Mouse (Mus musculus) stomach, embryonic 14.5 days (tissue): ENCODE measurements around the gene Cib4. TPM values are rescaled to one million over a fixed set of nuclear protein-coding genes. Genes with fewer than 3 reads are reported as not detected.

Experiments
- ATAC-seq: fragments of 200-750 bp; cut with Nextera tagmentation; 2 replicates; pipeline ENCODE4 v1.8.0; 2017; ENCODE audit warnings: low read depth, moderate TSS enrichment; ENCODE audit not compliant: insufficient number of reproducible peaks, insufficient read depth, low FRiP score
- H3K27ac ChIP-seq: fragments of 300-500 bp; sonication (generic); 2 replicates; pipeline ENCODE4 v1.5.1; 2014; ENCODE audit warnings: mild to moderate bottlenecking, low read length, moderate library complexity, mixed read lengths
- H3K27me3 ChIP-seq: fragments of 300-500 bp; sonication (generic); 2 replicates; pipeline ENCODE4 v1.6.1; 2014; ENCODE audit warnings: low read length, control low read depth, mixed read lengths; ENCODE audit not compliant: control insufficient read depth, insufficient read depth
- H3K36me3 ChIP-seq: fragments of 300-500 bp; sonication (generic); 2 replicates; pipeline ENCODE4 v1.6.1; 2014; ENCODE audit warnings: mild to moderate bottlenecking, control low read depth, low read length, moderate library complexity, mixed read lengths; ENCODE audit not compliant: control insufficient read depth, insufficient read depth
- H3K4me1 ChIP-seq: fragments of 300-500 bp; sonication (generic); 2 replicates; pipeline ENCODE4 v1.6.1; 2014; ENCODE audit warnings: low read length, control low read depth, mixed read lengths; ENCODE audit not compliant: control insufficient read depth, insufficient read depth
- H3K4me2 ChIP-seq: fragments of 300-500 bp; sonication (generic); replicated peaks from 2 replicates; pipeline ENCODE4 v1.6.1; 2014; ENCODE audit warnings: low read depth, low read length, control low read depth
- H3K4me3 ChIP-seq: fragments of 300-500 bp; sonication (generic); 2 replicates; pipeline ENCODE4 v1.5.1; 2014; ENCODE audit warnings: low read depth, low read length, control low read depth
- H3K9ac ChIP-seq: fragments of 300-500 bp; sonication (generic); replicated peaks from 2 replicates; pipeline ENCODE4 v1.6.1; 2014; ENCODE audit warnings: low read depth, mild to moderate bottlenecking, control low read depth, low read length, moderate library complexity, mixed read lengths
- H3K9me3 ChIP-seq: fragments of 300-500 bp; sonication (generic); 2 replicates; pipeline ENCODE4 v1.6.1; 2016; ENCODE audit warnings: low read depth, low read length, control low read depth; ENCODE audit not compliant: control insufficient read depth
- WGBS: fragments of 180-500 bp; shearing (Covaris S2); extraction: QIAGEN DNeasy Blood & Tissue Kit; methylation state at CpG from one replicate; pipeline ENCODE4 v1.1.7; 2014; 5-methylcytosine and 5-hydroxymethylcytosine counted together
- polyA plus RNA-seq: library from polyadenylated mRNA; unstranded; fragments of >200 nt; fragmentation: Nextera tagmentation; extraction: Ambion mirVana; gene quantifications from 2 replicates; pipeline ENCODE4 v1.2.1, GENCODE M21; 2014

The Cib4 gene
- polyA plus RNA-seq, 1 experiment from 2014 or later = not detected

GRCm38 (mm10) chr5:30536051-30536570, 9.5 kb downstream of the Cib4 start:
- no peaks in the 10 kb centered on the region for H3K27me3 ChIP-seq
- no peak overlapping the region for H3K9ac ChIP-seq
- H3K36me3 ChIP-seq = no peaks in the 10 kb centered on the region
- H3K9me3 ChIP-seq = no peaks in the 10 kb centered on the region
- H3K4me3 ChIP-seq = no peak overlapping the region
- WGBS = 46% methylated on average over 7 of the region's 7 CpGs
- H3K4me1 ChIP-seq = no peaks in the 10 kb centered on the region
- no peak for ATAC-seq
- H3K4me2 ChIP-seq = no peak overlapping the region
- H3K27ac ChIP-seq = no peak overlapping the region

DNA sequence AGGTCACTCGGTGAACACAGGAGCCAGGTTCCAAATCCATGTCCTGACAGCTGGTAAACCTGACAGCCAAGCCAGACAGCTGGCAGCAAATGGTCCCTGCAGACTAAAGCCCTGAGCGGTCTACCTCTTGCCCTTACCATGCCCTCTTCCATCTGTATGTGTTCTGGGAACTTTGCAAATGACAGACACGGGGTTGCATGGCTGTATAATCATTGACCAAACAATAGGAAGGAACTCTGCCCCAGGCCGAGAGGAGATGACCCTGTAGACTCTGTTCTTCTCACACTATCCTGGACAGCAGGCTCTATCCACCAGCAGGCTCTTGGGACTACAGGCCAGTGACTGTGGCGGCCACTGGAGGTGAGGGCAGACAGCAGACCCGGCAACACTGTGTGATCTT, 11.0 kb downstream of the Cib4 start:
- ATAC-seq = no peak
- H3K9me3 ChIP-seq = no peaks in the 10 kb centered on the region
- WGBS = 74% methylated on average over 6 of the region's 6 CpGs

GRCm38 (mm10) chr5:30528906-30529305, 16.7 kb downstream of the Cib4 start:
- whole genome bisulfite sequencing = 37% methylated on average over 4 of the region's 4 CpGs
- Histone ChIP-seq H3K4me1 (peaks cover 14% of the 10 kb centered on the region; the same call in 1 of the 2 replicates), H3K27ac (no peak overlapping the region), H3K9me3 (no peaks in the 10 kb centered on the region), H3K4me3 (no peak overlapping the region), H3K4me2 (no peak overlapping the region), H3K27me3 (no peaks in the 10 kb centered on the region), H3K9ac (no peak overlapping the region), H3K36me3 (no peaks in the 10 kb centered on the region)
- ATAC-seq = no peak

More for the DNA sequence above, 11.0 kb downstream of the Cib4 start:
- Histone ChIP-seq H3K27me3 (no peaks in the 10 kb centered on the region), H3K4me1 (no peaks in the 10 kb centered on the region), H3K36me3 (no peaks in the 10 kb centered on the region), H3K9ac (no peak overlapping the region), H3K4me3 (no peak overlapping the region), H3K4me2 (no peak overlapping the region), H3K27ac (no peak overlapping the region)

GRCm38 (mm10) chr5:30527129-30527528, 18.5 kb downstream of the Cib4 start:
- peaks cover 14% of the 10 kb centered on the region; the same call in 1 of the 2 replicates for H3K4me1 ChIP-seq
- no peaks in the 10 kb centered on the region for H3K27me3 ChIP-seq
- no peaks in the 10 kb centered on the region for H3K36me3 ChIP-seq
- no peak overlapping the region for H3K4me3 ChIP-seq
- no peak overlapping the region for H3K9ac ChIP-seq
- H3K27ac ChIP-seq = peak overlapping the region; percentile 89
- H3K4me2 ChIP-seq = no peak overlapping the region
- WGBS = 73% methylated on average over 5 of the region's 5 CpGs
- H3K9me3 ChIP-seq = no peaks in the 10 kb centered on the region
- no peak for ATAC-seq

- peaks cover 14% of the 10 kb centered on the region; the same call in 1 of the 2 replicates for H3K4me1 ChIP-seq
- no peaks in the 10 kb centered on the region for H3K9me3 ChIP-seq
- H3K4me3 ChIP-seq = no peak overlapping the region
- 17% methylated on average over 12 of the region's 12 CpGs for WGBS
- no peak overlapping the region for H3K9ac ChIP-seq
- peak overlapping the region; percentile 89 for H3K27ac ChIP-seq
- ATAC-seq = peak; percentile 87
- no peaks in the 10 kb centered on the region for H3K36me3 ChIP-seq
- no peak overlapping the region for H3K4me2 ChIP-seq
- no peaks in the 10 kb centered on the region for H3K27me3 ChIP-seq
These were observed 19.5 kb downstream of the Cib4 start for GRCm38 (mm10) chr5:30525920-30526836.

DNA sequence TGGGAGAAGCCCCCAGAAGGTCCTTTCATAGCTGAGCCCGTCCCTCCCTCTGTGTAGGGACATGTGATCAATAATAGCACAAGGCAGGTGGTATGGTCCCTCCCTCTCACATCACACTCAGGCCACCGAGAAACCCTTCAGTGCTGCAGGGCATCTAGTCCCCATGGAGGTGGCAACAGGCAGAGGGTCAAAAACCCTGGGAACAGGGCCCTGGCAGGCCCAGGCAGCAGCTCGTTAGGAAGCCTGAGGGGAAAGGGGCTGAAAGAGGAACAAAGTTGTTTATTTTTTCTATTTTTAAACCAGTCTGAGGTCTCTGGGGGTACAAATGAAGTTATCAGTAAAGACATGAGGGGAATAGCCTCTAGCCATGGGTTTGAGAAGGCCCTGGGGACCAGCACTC, 21.4 kb downstream of the Cib4 start:
- Histone ChIP-seq H3K27ac (no peak overlapping the region), H3K4me3 (no peak overlapping the region), H3K27me3 (no peaks in the 10 kb centered on the region), H3K4me2 (no peak overlapping the region), H3K9me3 (no peaks in the 10 kb centered on the region), H3K9ac (no peak overlapping the region), H3K4me1 (peaks cover 24% of the 10 kb centered on the region), H3K36me3 (no peaks in the 10 kb centered on the region)
- ATAC-seq = no peak
- WGBS = 46% methylated on average over 3 of the region's 3 CpGs

- ATAC-seq = no peak
- Histone ChIP-seq H3K9ac (no peak overlapping the region), H3K9me3 (no peaks in the 10 kb centered on the region), H3K36me3 (no peaks in the 10 kb centered on the region), H3K27ac (no peak overlapping the region), H3K4me2 (no peak overlapping the region), H3K27me3 (no peaks in the 10 kb centered on the region), H3K4me3 (no peak overlapping the region), H3K4me1 (peaks cover 32% of the 10 kb centered on the region)
- 86% methylated on average over 3 of the region's 3 CpGs for WGBS
These were observed 22.5 kb downstream of the Cib4 start for GRCm38 (mm10) chr5:30523131-30523530.

- H3K9ac ChIP-seq = no peak overlapping the region
- no peak overlapping the region for H3K4me3 ChIP-seq
- H3K27me3 ChIP-seq = no peaks in the 10 kb centered on the region
- no peak for ATAC-seq
- no peaks in the 10 kb centered on the region for H3K9me3 ChIP-seq
- no peak overlapping the region for H3K27ac ChIP-seq
- no peaks in the 10 kb centered on the region for H3K36me3 ChIP-seq
- H3K4me2 ChIP-seq = no peak overlapping the region
- peaks cover 38% of the 10 kb centered on the region for H3K4me1 ChIP-seq
- 91% methylated on average over 8 of the region's 8 CpGs for WGBS
These were observed 23.2 kb downstream of the Cib4 start for GRCm38 (mm10) chr5:30522406-30522805.
